Mouse (Mus musculus): ENCODE results near the gene Olfr782. TPM values are rescaled to one million over a fixed set of nuclear protein-coding genes. Genes with fewer than 3 reads are reported as not detected.
"Not testable (repeated sequence)": the region's sequence is repeated elsewhere in the genome, so short reads cannot be mapped to it uniquely, and the experiment has no call there.

Gene Olfr782
- polyA plus RNA-seq (2015; fragmentation: Nextera tagmentation; extraction: Ambion mirVana), result not detected in 2 replicates

DNA sequence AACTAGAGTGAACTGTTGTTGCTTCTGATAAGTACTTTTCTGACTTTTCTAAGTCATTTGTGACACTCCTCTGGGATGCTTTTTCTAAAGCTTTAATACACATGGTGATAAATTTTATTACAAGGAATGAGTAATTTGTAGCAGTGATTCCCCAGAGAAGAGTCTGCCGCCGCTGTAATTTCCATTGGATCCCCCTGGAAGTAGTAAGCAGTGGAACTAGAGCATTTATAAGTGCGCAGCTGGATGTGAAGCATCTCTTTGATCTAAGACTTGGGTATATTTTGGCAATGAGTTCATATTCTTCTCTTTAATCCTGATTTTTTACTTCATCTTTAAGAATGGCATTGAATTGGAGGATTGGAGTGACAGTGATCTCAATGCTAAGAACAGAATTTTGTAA is at the start of gene Olfr782:
Gene Olfr782, plus strand, starts transcription at position 301 of the 400 bp plus-strand sequence.
- H3K9me3 ChIP-seq, result no peaks in the 10 kb centered on the region
- no peak for ATAC-seq
- H3K4me2 ChIP-seq (replicated peaks), result no peak within 1 kb of the TSS
- H3K27ac ChIP-seq, result no peak within 1 kb of the TSS
- no peaks in the 10 kb centered on the region for H3K4me1 ChIP-seq (replicated peaks)
- H3K27me3 ChIP-seq (replicated peaks), result no peaks in the 10 kb centered on the region
- 93% methylated on average over 3 of the region's 3 CpGs for WGBS
- H3K36me3 ChIP-seq, result no peaks in the 10 kb centered on the region
- no peak within 1 kb of the TSS for H3K4me3 ChIP-seq (replicated peaks)
- H3K9ac ChIP-seq, result no peak within 1 kb of the TSS

GRCm38 (mm10) chr10:129312973-129313372 is 35.7 kb upstream of the Olfr782 start:
- ATAC-seq, result peak; percentile 53; the same call in 1 of the 2 replicates
- H3K9me3 ChIP-seq; H3K27ac ChIP-seq; H3K4me1 ChIP-seq (replicated peaks); H3K9ac ChIP-seq; H3K27me3 ChIP-seq (replicated peaks); H3K4me2 ChIP-seq (replicated peaks); H3K4me3 ChIP-seq (replicated peaks); H3K36me3 ChIP-seq: not testable (repeated sequence)
- 35% methylated on average over 1 of the region's 1 CpGs for WGBS

GRCm38 (mm10) chr10:129313521-129313920 is 35.1 kb upstream of the Olfr782 start:
- peak; percentile 61 for ATAC-seq
- no CpG with 5 or more reads among the region's 1 CpGs for WGBS
- H3K9ac ChIP-seq; H3K27me3 ChIP-seq (replicated peaks); H3K4me2 ChIP-seq (replicated peaks); H3K9me3 ChIP-seq; H3K27ac ChIP-seq; H3K4me3 ChIP-seq (replicated peaks); H3K36me3 ChIP-seq; H3K4me1 ChIP-seq (replicated peaks): not testable (repeated sequence)

- ATAC-seq, result no peak
- Histone ChIP-seq H3K36me3 (no peaks in the 10 kb centered on the region), H3K9me3 (no peaks in the 10 kb centered on the region), H3K9ac (no peak within 1 kb of the TSS), H3K27ac (no peak within 1 kb of the TSS), H3K4me3 (replicated peaks) (no peak within 1 kb of the TSS), H3K4me2 (replicated peaks) (no peak within 1 kb of the TSS), H3K4me1 (replicated peaks) (no peaks in the 10 kb centered on the region), H3K27me3 (replicated peaks) (no peaks in the 10 kb centered on the region)
- 82% methylated on average over 3 of the region's 3 CpGs for WGBS
Observed at GRCm38 (mm10) chr10:129317817-129318216, 30.8 kb upstream of the Olfr782 start, which contains the start of gene Olfr780. TSS of gene Olfr780 (plus strand) at chr10:129318117.

DNA sequence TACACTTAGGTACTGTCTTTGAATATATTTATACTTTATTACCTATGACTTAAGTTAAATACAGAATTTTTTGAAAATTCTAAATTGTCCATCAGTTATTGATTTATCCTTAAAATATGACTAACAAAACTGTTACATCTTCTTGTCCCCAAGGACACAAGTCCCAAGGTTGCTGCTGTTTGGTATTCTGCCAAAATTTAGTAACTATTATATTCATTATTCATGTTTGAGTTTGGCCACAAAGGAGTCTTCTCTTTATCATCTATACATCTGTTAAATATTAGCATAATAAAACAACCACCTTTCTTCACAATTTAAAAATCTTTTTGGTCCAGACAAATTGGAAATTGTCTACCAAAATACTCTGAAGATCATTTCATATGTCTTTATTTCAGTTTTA is 20.1 kb upstream of the Olfr782 start, which contains the start of gene Olfr781:
Gene Olfr781, plus strand, starts transcription at position 301 of the 400 bp plus-strand sequence.
- Histone ChIP-seq H3K4me3 (replicated peaks) (no peak within 1 kb of the TSS), H3K4me1 (replicated peaks) (no peaks in the 10 kb centered on the region), H3K36me3 (no peaks in the 10 kb centered on the region), H3K4me2 (replicated peaks) (no peak within 1 kb of the TSS), H3K9me3 (no peaks in the 10 kb centered on the region), H3K27me3 (replicated peaks) (no peaks in the 10 kb centered on the region), H3K9ac (no peak within 1 kb of the TSS), H3K27ac (no peak within 1 kb of the TSS)
- ATAC-seq, result no peak

DNA sequence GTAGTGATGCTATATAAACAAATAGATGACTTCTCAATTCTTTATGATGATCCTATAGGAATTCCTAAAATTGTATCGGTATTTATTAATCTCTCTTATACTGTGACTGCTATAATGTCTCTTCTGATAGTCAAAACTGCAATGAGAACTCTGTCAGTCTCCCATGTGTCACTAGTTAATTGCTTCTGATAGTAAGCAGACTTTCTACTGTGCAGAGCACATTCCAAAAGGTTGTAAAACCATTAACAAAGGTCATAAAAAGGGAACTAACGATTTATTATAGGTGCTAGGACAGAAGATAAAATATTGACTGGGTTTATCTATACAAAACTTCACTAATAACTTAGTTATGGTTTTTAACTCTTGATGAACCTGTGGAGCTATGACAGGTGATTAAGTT is 3.8 kb downstream of the Olfr782 start:
- H3K36me3 ChIP-seq; H3K9me3 ChIP-seq; H3K4me3 ChIP-seq (replicated peaks); H3K4me2 ChIP-seq (replicated peaks); H3K9ac ChIP-seq; H3K4me1 ChIP-seq (replicated peaks); H3K27ac ChIP-seq; H3K27me3 ChIP-seq (replicated peaks): not testable (repeated sequence)
- peak; percentile 81 for ATAC-seq
- WGBS, result 50% methylated on average over 2 of the region's 2 CpGs

GRCm38 (mm10) chr10:129356496-129356895 is 7.8 kb downstream of the Olfr782 start:
- not testable (repeated sequence) for H3K27me3 ChIP-seq (replicated peaks); H3K27ac ChIP-seq; H3K36me3 ChIP-seq; H3K9me3 ChIP-seq; H3K9ac ChIP-seq; H3K4me2 ChIP-seq (replicated peaks); ATAC-seq; H3K4me3 ChIP-seq (replicated peaks); H3K4me1 ChIP-seq (replicated peaks)
- WGBS, result 93% methylated on average over 4 of the region's 4 CpGs

GRCm38 (mm10) chr10:129357307-129357706 is 8.7 kb downstream of the Olfr782 start:
- 63% methylated on average over 5 of the region's 5 CpGs for WGBS
- H3K4me2 ChIP-seq (replicated peaks), result no peak overlapping the region
- H3K27ac ChIP-seq, result no peak overlapping the region
- H3K36me3 ChIP-seq, result no peaks in the 10 kb centered on the region
- no peaks in the 10 kb centered on the region for H3K27me3 ChIP-seq (replicated peaks)
- no peak overlapping the region for H3K9ac ChIP-seq
- H3K4me3 ChIP-seq (replicated peaks), result no peak overlapping the region
- H3K9me3 ChIP-seq, result no peaks in the 10 kb centered on the region
- no peak for ATAC-seq
- no peaks in the 10 kb centered on the region for H3K4me1 ChIP-seq (replicated peaks)

DNA sequence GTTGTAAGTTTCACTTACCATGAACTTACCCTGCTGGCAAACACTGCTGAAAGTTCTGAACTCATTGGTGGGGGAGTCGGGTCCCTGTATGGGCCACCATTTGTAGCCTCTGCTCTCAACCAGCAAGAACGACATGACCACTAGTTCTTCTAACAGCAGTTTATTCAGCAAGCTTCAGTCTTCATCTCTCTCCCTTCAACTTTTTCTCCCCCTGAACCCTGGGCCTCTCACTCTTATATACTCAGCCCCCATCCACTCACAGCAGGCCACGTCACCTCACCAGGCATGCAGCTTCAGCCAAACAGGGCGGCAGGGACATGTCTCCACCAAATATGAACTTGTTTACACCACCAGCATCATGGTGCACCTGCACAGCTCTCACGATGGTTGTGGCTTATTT is 25.4 kb downstream of the Olfr782 start:
- not testable (repeated sequence) for H3K4me1 ChIP-seq (replicated peaks); ATAC-seq; H3K36me3 ChIP-seq; H3K9me3 ChIP-seq; H3K27me3 ChIP-seq (replicated peaks); H3K4me3 ChIP-seq (replicated peaks); H3K4me2 ChIP-seq (replicated peaks); H3K9ac ChIP-seq; H3K27ac ChIP-seq
- 89% methylated on average over 5 of the region's 5 CpGs for WGBS

DNA sequence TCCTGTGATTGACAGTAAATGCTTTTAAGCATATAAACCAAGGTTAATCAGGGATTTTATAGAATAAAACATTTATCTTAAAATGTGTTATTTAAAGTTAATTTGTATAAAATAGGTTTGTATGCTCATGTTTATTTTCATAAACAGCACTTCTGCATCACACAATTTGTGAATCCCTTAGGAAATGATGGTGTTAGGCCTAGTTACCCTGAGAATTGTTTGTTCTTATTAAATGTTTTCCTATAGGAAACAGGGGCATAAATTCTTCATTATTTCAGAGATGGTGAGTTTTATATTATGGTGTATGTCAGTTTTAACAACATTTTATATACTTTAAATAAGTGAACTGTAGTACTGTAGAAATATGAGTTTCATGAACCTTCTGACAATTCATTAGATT is 35.1 kb downstream of the Olfr782 start, which contains the start of gene Olfr784:
Gene Olfr784, plus strand, starts transcription at position 301 of the 400 bp plus-strand sequence.
- no peak within 1 kb of the TSS for H3K9ac ChIP-seq
- no peak for ATAC-seq
- H3K9me3 ChIP-seq, result no peaks in the 10 kb centered on the region
- no peak within 1 kb of the TSS for H3K27ac ChIP-seq
- H3K4me2 ChIP-seq (replicated peaks), result no peak within 1 kb of the TSS
- H3K4me1 ChIP-seq (replicated peaks), result no peaks in the 10 kb centered on the region
- no peak within 1 kb of the TSS for H3K4me3 ChIP-seq (replicated peaks)
- no peaks in the 10 kb centered on the region for H3K36me3 ChIP-seq
- H3K27me3 ChIP-seq (replicated peaks), result no peaks in the 10 kb centered on the region

DNA sequence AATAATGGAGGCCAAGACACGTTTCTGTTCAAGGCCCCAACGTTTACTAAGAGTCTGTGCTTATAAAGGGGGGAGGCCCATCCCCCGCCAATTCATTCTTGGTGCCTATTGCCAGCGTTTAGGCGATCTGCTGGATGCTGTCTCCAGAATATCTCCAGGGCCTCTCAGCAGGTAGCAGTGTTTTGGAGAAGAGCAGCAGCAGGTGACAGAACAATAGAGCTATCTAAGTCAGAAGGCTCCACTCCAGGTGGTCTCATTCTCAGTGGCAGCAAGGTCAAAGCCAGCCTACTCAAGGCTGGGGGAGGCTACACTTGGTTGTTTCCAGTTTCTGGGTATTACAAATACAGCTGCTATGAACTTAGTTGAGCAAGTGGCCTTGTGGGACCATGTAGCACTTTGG is 52.2 kb downstream of the Olfr782 start:
- Histone ChIP-seq H3K27ac (no peak overlapping the region), H3K4me2 (replicated peaks) (no peak overlapping the region), H3K9me3 (no peaks in the 10 kb centered on the region), H3K9ac (no peak overlapping the region), H3K27me3 (replicated peaks) (no peaks in the 10 kb centered on the region), H3K36me3 (no peaks in the 10 kb centered on the region), H3K4me3 (replicated peaks) (no peak overlapping the region), H3K4me1 (replicated peaks) (no peaks in the 10 kb centered on the region)
- no peak for ATAC-seq
- 52% methylated on average over 5 of the region's 5 CpGs for WGBS

Measured in intestine, embryonic 15.5 days (tissue).